Mouse (Mus musculus) layer of hippocampus, adult 11-12 months (tissue): ENCODE data around the gene Akap1.

Experiments used
- DNase-seq: peaks from one replicate; pipeline ENCODE4 v3.0.0; 2022; ENCODE audit warnings: low spot score

Gene Akap1

GRCm38 (mm10) chr11:88842315-88842975, 21.9 kb downstream of the Akap1 start:
- no peak for DNase-seq

- DNase-seq = no peak
Measured at GRCm38 (mm10) chr11:88841406-88841805, 23.0 kb downstream of the Akap1 start.

- DNase-seq = no peak
Measured at GRCm38 (mm10) chr11:88840724-88841350, 23.5 kb downstream of the Akap1 start.

GRCm38 (mm10) chr11:88840292-88840691, 24.1 kb downstream of the Akap1 start:
- DNase-seq = no peak

- DNase-seq = no peak
Measured at GRCm38 (mm10) chr11:88839379-88839778, 25.0 kb downstream of the Akap1 start.

- no peak for DNase-seq
Measured at GRCm38 (mm10) chr11:88838630-88839029, 25.8 kb downstream of the Akap1 start.

- no peak for DNase-seq
Measured at GRCm38 (mm10) chr11:88834606-88835005, 29.8 kb downstream of the Akap1 start.

- no peak for DNase-seq
Measured at GRCm38 (mm10) chr11:88834134-88834533, 30.3 kb downstream of the Akap1 start.

GRCm38 (mm10) chr11:88833099-88833498, 31.3 kb downstream of the Akap1 start:
- no peak for DNase-seq

- DNase-seq = no peak
Measured at GRCm38 (mm10) chr11:88830257-88830804, 34.1 kb downstream of the Akap1 start.

- DNase-seq = no peak
Measured at GRCm38 (mm10) chr11:88828528-88828927, 35.9 kb downstream of the Akap1 start.

GRCm38 (mm10) chr11:88825909-88826308, 38.5 kb downstream of the Akap1 start:
- DNase-seq = no peak

GRCm38 (mm10) chr11:88822991-88823390, 41.4 kb downstream of the Akap1 start:
- peak; percentile 83 for DNase-seq

GRCm38 (mm10) chr11:88822526-88822925, 41.9 kb downstream of the Akap1 start:
- no peak for DNase-seq

- no peak for DNase-seq
Measured at GRCm38 (mm10) chr11:88820742-88821576, 43.4 kb downstream of the Akap1 start.

- no peak for DNase-seq
Measured at GRCm38 (mm10) chr11:88820253-88820652, 44.1 kb downstream of the Akap1 start.

- no peak for DNase-seq
Measured at GRCm38 (mm10) chr11:88817061-88817460, 47.3 kb downstream of the Akap1 start.

- DNase-seq = no peak
Measured at GRCm38 (mm10) chr11:88803231-88804010, 61.0 kb downstream of the Akap1 start.

- no peak for DNase-seq
Measured at GRCm38 (mm10) chr11:88796207-88796606, 68.2 kb downstream of the Akap1 start.

- no peak for DNase-seq
Measured at GRCm38 (mm10) chr11:88789893-88790292, 74.5 kb downstream of the Akap1 start.

- DNase-seq = no peak
Measured at GRCm38 (mm10) chr11:88786816-88787215, 77.6 kb downstream of the Akap1 start.

- DNase-seq = no peak
Measured at GRCm38 (mm10) chr11:88783525-88783924, 80.9 kb downstream of the Akap1 start.
